Mouse (Mus musculus) thymus, adult 2 months (tissue): ENCODE results near the gene Jhy. TPM values are rescaled to one million over a fixed set of nuclear protein-coding genes. Genes with fewer than 3 reads are reported as not detected.

Experiments
- DNase-seq: peaks from one replicate; pipeline ENCODE4 v3.0.0; 2021
- H3K27ac ChIP-seq: fragments of 200-500 bp; 2 replicates; pipeline ENCODE4 v1.5.1; 2012; ENCODE audit warnings: low read length, control low read depth; ENCODE audit not compliant: control insufficient read depth, insufficient read depth
- H3K27me3 ChIP-seq: fragments of 200-500 bp; 2 replicates; pipeline ENCODE4 v1.6.1; 2012; ENCODE audit warnings: mild to moderate bottlenecking, low read length, moderate library complexity, mixed read lengths; ENCODE audit not compliant: control insufficient read depth, insufficient read depth
- H3K36me3 ChIP-seq: fragments of 200-500 bp; 2 replicates; pipeline ENCODE4 v1.6.1; 2012; ENCODE audit warnings: mild to moderate bottlenecking, low read length, moderate library complexity; ENCODE audit not compliant: control insufficient read depth, insufficient read depth
- H3K4me1 ChIP-seq: fragments of 200-500 bp; replicated peaks from 2 replicates; pipeline ENCODE4 v1.6.1; 2012; ENCODE audit warnings: low read length; ENCODE audit not compliant: control insufficient read depth, insufficient read depth
- H3K4me3 ChIP-seq: fragments of 200-500 bp; 2 replicates; pipeline ENCODE4 v1.5.1; 2012; ENCODE audit warnings: mild to moderate bottlenecking, low read length, control low read depth, moderate library complexity; ENCODE audit not compliant: control insufficient read depth, insufficient read depth
- CTCF ChIP-seq: fragments of 200-500 bp; IDR thresholded peaks from 2 replicates; pipeline ENCODE4 v1.5.1; 2012; ENCODE audit warnings: mild to moderate bottlenecking, control low read depth, low read length, moderate library complexity, borderline replicate concordance; ENCODE audit not compliant: control insufficient read depth, poor library complexity, insufficient read depth; ENCODE audit errors: extremely low read depth
- POLR2A ChIP-seq: fragments of 200-500 bp; IDR thresholded peaks from 2 replicates; pipeline ENCODE4 v1.6.1; 2012; ENCODE audit warnings: mild to moderate bottlenecking, low read length, control low read depth, moderate library complexity; ENCODE audit not compliant: control insufficient read depth, poor library complexity, insufficient read depth; ENCODE audit errors: extremely low read depth
- WGBS: fragments of 180-500 bp; shearing (Covaris S2); methylation state at CpG from one replicate; pipeline ENCODE4 v1.1.7; 2018; 5-methylcytosine and 5-hydroxymethylcytosine counted together
- polyA plus RNA-seq: library from polyadenylated mRNA; depleted of rRNA; stranded (reverse); fragments of >200 nt; gene quantifications from 2 replicates; pipeline ENCODE4 v1.2.3, GENCODE M21; 2012; rRNA removed

Jhy gene
- polyA plus RNA-seq, 1 experiment: not detected

DNA sequence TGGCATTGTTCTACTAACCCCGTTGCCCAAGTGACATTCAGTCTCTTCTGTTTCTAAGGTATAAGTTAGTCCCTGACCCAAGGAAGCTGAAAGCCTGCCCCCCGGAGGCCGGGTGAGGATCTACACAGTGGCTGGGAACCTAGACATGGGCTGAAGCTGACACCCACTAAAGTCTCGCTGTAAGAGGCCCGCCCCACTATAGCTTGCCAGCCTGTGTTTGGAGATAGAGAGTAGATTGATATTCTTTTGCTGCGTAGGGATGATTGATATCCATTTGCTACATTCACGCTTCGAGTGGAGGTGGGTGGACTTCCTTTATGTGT is 91.8 kb downstream of the Jhy start:
- Histone ChIP-seq H3K36me3 (no peaks in the 10 kb centered on the region), H3K27me3 (peaks cover 7% of the 10 kb centered on the region; the same call in 1 of the 2 replicates), H3K4me3 (no peak overlapping the region), H3K4me1 (no peaks in the 10 kb centered on the region), H3K27ac (no peak overlapping the region)
- WGBS: 7% methylated on average over 8 of the region's 8 CpGs
- TF ChIP-seq CTCF: 0 out of 2 replicates have a peak, but pooled peaks have one; percentile 9
- no peak for TF ChIP-seq POLR2A
- peak; percentile 7 for DNase-seq

DNA sequence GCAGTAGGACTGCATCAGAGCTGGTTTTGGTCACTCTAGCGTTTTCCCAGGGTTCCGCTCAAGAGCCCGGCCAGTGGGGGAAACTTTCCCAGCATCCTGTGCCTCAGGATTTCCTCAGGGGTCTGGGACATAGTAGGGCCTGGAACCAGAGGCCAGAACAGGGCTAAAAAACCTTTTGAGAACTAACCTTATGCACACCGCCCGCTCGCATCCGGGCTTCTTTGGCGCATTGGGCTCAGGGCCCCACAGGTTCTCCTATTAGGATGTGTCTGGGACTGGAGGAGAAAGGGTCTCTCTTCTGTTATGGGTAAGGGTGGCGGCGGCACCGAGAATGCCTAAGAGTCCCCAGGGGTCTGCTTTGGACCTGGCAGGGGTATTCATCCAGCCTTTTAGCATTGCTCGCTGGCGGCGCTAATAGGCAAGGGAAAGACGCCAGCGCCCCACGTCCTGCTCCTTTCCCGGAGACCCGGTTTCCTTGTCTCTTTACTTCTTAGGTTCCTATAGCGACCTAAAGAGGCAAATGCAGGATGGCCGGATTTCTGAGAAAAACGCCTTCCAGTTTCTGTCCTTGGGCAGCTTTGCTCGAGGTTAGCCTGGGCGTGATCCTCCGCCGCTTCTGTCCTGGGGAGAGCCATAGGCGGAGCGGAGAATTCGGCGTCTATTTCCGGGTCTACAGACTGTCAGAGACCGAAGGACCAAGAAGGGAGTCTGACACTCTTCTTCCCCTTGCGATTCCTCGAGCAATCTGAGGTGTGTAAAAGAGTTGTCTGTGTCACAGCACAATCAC is 92.4 kb downstream of the Jhy start:
- no peak for DNase-seq
- Histone ChIP-seq H3K36me3 (no peaks in the 10 kb centered on the region), H3K27ac (no peak overlapping the region), H3K4me1 (no peaks in the 10 kb centered on the region), H3K4me3 (no peak overlapping the region), H3K27me3 (peaks cover 7% of the 10 kb centered on the region; the same call in 1 of the 2 replicates)
- WGBS: 10% methylated on average over 34 of the region's 34 CpGs
- TF ChIP-seq POLR2A (no peak), CTCF (no peak)

DNA sequence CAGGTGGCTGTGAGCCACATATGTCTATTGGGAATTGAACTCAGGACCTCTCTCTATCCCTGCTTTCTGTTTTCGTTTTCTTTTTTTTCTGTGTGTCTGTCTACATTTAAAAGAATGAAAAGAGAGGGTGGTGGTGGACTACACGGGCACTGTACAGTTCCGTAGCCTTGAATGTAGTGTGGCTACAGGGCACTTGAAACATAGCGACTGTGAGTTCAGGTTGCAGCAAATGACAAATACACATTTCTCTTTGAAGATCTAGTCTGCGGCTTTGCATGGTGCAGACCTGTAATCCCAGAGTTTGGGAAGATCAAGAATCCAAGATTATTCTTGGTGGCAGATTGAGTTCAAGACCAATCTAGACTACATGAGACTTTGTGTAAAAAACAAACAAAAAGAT is 93.6 kb downstream of the Jhy start:
- WGBS: 87% methylated on average over 5 of the region's 5 CpGs

DNA sequence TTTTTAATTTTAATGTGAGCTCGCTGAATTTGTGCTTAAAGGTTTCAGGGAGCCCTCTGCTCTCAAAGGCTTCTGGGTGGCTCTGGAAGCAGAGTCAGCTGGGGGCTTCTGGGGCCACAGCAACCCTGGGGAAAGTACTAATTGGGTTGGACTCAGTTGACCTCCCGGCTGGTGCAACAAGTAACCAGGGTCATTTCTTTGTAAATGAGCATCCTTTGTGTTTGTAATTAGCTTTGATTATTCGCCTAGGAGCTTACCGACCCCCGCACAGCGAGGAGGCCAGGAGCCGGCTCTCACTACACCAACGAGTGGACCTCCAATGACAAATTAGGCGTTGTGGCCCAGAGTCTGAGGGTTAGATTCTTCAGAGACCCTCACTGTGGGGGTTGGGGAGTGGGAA is 104.7 kb downstream of the Jhy start:
- WGBS: 47% methylated on average over 9 of the region's 9 CpGs
- Histone ChIP-seq H3K27me3 (peaks cover 2% of the 10 kb centered on the region; the same call in 1 of the 2 replicates), H3K36me3 (no peaks in the 10 kb centered on the region), H3K27ac (no peak overlapping the region), H3K4me3 (no peak overlapping the region), H3K4me1 (no peaks in the 10 kb centered on the region; the same call in 1 of the 2 replicates)
- TF ChIP-seq CTCF (no peak), POLR2A (no peak)
- DNase-seq: no peak

More for the DNA sequence above, 93.6 kb downstream of the Jhy start:
- Histone ChIP-seq H3K36me3 (no peaks in the 10 kb centered on the region), H3K4me3 (no peak overlapping the region), H3K4me1 (no peaks in the 10 kb centered on the region), H3K27ac (no peak overlapping the region), H3K27me3 (peaks cover 4% of the 10 kb centered on the region; the same call in 1 of the 2 replicates)
- no peak for TF ChIP-seq POLR2A
- no peak for TF ChIP-seq CTCF
- DNase-seq: no peak

DNA sequence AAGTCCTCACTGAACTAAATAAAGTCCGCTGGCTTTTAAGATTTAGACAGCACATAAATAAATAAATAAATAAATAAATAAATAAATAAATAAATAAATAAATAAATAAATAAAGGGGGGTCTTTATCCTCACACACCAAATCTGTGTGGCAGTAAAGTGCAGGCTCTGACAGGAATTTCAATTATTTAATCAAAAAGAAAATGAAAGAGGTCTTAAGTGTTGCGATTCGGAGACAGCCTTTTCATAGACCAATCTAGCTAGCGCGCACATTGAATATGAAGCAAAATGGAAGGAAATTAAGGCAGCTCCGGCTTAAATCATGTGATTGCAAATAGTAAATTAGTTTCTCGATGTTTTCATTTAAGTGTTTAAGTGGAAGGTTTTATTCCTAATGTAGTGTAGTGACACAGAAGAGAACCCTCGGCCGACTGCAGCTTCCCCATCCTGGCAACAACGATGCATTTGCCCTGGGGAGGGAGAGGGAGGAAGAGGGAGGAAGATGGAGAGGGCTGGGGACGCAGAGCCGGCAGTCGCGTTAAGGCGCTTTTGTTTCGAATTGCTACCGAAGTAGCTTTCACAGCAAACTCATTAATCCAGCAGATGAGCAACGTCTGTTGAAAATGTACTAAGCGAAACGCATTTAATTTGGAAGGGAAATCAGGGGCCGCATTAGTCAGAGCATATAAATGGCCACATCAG is 105.3 kb downstream of the Jhy start:
- 12% methylated on average over 21 of the region's 21 CpGs for WGBS
- H3K27me3 ChIP-seq: peaks cover 2% of the 10 kb centered on the region; the same call in 1 of the 2 replicates
- no peaks in the 10 kb centered on the region; the same call in 1 of the 2 replicates for H3K4me1 ChIP-seq
- no peaks in the 10 kb centered on the region for H3K36me3 ChIP-seq
- no peak for DNase-seq
- no peak overlapping the region for H3K27ac ChIP-seq
- H3K4me3 ChIP-seq: no peak overlapping the region
- TF ChIP-seq POLR2A: no peak
- TF ChIP-seq CTCF: no peak

DNA sequence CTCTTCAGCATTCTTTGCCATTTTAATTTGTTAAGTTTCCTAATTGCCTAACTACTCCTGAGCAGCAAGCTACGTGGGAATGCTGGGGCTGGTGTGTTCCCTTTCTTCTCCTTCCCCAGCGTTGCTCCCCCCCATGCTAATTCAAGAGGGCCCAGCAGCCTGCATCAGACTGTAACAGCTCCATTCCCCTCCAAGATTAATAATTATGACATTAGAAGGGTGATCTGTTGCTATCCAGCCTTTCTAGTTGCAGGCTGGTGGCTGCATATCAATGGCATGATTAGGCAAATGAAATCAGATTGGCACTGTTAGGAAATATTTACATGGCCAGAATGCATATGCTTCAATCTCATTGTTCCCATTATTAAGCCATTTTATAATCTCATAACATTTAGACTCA is 112.4 kb downstream of the Jhy start:
- H3K27ac ChIP-seq: no peak overlapping the region
- 72% methylated on average over 2 of the region's 2 CpGs for WGBS
- no peaks in the 10 kb centered on the region for H3K27me3 ChIP-seq
- H3K36me3 ChIP-seq: no peaks in the 10 kb centered on the region
- no peaks in the 10 kb centered on the region for H3K4me1 ChIP-seq
- DNase-seq: no peak
- H3K4me3 ChIP-seq: no peak overlapping the region
- TF ChIP-seq CTCF (no peak), POLR2A (no peak)

Other genes with a start within 250 kb of the Jhy start
- 2,928 and 2,969 TPM in 2 replicates for gene Hspa8, start 163.1 kb downstream of the Jhy start, polyA plus RNA-seq
- 0.05 and 0.09 TPM in 2 replicates for gene Bsx, start 90.0 kb downstream of the Jhy start, polyA plus RNA-seq
- 0.13 and 0.47 TPM in 2 replicates for gene Crtam, start 40.5 kb upstream of the Jhy start, polyA plus RNA-seq
- gene Ubash3b, start 197.6 kb upstream of the Jhy start, polyA plus RNA-seq: 7.0 and 7.6 TPM in 2 replicates